Mouse (Mus musculus) spleen, adult 2 months (tissue): ENCODE data around the gene Arpc1b.
"Not testable (repeated sequence)": the region's sequence is repeated elsewhere in the genome, so short reads cannot be mapped to it uniquely, and the experiment has no call there.

ENCODE experiments used
- CTCF ChIP-seq: fragments of 200-500 bp; IDR thresholded peaks from 2 replicates; pipeline ENCODE4 v1.5.1; 2011; ENCODE audit warnings: mild to moderate bottlenecking, inconsistent platforms; ENCODE audit not compliant: insufficient read depth, insufficient read length, insufficient replicate concordance; ENCODE audit errors: extremely low read depth
- POLR2A ChIP-seq: fragments of 200-500 bp; IDR thresholded peaks from 2 replicates; pipeline ENCODE4 v1.6.1; 2011; ENCODE audit warnings: low read depth, low read length, inconsistent platforms

GRCm38 (mm10) chr5:145101451-145101850, 12.6 kb upstream of the Arpc1b start:
- not testable (repeated sequence) for TF ChIP-seq CTCF, POLR2A
